Mouse (Mus musculus): ENCODE measurements around the gene Tk1. TPM values are rescaled to one million over a fixed set of nuclear protein-coding genes. Genes with fewer than 3 reads are reported as not detected.

Tk1 gene
- polyA plus RNA-seq (2015; fragmentation: Nextera tagmentation; extraction: Ambion mirVana) = 120 and 128 TPM in 2 replicates

GRCm38 (mm10) chr11:117825333-117826101, at the start of gene Tk1, which contains the start of gene Afmid:
Tk1 (minus strand) TSS chr11:117826092.
Afmid (plus strand) TSS chr11:117825924.
- WGBS = under 1% methylated on average over 34 of the region's 34 CpGs
- Histone ChIP-seq H3K9ac (ENCODE audit: low read length) (peak within 1 kb of the TSS; percentile 77), H3K4me1 (ENCODE audit: control insufficient read depth, insufficient read depth, low read length) (peaks cover 72% of the 10 kb centered on the region), H3K9me3 (replicated peaks; ENCODE audit: control insufficient read depth, low read length) (no peaks in the 10 kb centered on the region), H3K36me3 (ENCODE audit: control insufficient read depth, insufficient read depth, low read length) (no peaks in the 10 kb centered on the region), H3K4me3 (replicated peaks; ENCODE audit: low read length) (peak within 1 kb of the TSS; percentile 55), H3K4me2 (ENCODE audit: low read depth, low read length) (peak within 1 kb of the TSS; percentile 74), H3K27ac (ENCODE audit: low read length) (peak within 1 kb of the TSS; percentile 94), H3K27me3 (ENCODE audit: control insufficient read depth, insufficient read depth, low read length) (no peaks in the 10 kb centered on the region)
- peak; percentile 63; the same call in 1 of the 2 replicates for ATAC-seq (ENCODE audit: insufficient read depth, low FRiP score)

GRCm38 (mm10) chr11:117875681-117876080, 49.8 kb upstream of the Tk1 start:
- H3K27me3 ChIP-seq (ENCODE audit: control insufficient read depth, insufficient read depth, low read length) = no peaks in the 10 kb centered on the region
- no peak overlapping the region for H3K4me2 ChIP-seq (ENCODE audit: low read depth, low read length)
- no peaks in the 10 kb centered on the region for H3K9me3 ChIP-seq (replicated peaks; ENCODE audit: control insufficient read depth, low read length)
- whole genome bisulfite sequencing = 37% methylated on average over 6 of the region's 6 CpGs
- no peak for ATAC-seq (ENCODE audit: insufficient read depth, low FRiP score)
- H3K9ac ChIP-seq (ENCODE audit: low read length) = no peak overlapping the region
- H3K27ac ChIP-seq (ENCODE audit: low read length) = no peak overlapping the region
- no peak overlapping the region for H3K4me3 ChIP-seq (replicated peaks; ENCODE audit: low read length)
- H3K4me1 ChIP-seq (ENCODE audit: control insufficient read depth, insufficient read depth, low read length) = peaks cover 26% of the 10 kb centered on the region
- no peaks in the 10 kb centered on the region for H3K36me3 ChIP-seq (ENCODE audit: control insufficient read depth, insufficient read depth, low read length)

GRCm38 (mm10) chr11:117874419-117874818, 48.5 kb upstream of the Tk1 start:
- no peaks in the 10 kb centered on the region for H3K9me3 ChIP-seq (replicated peaks; ENCODE audit: control insufficient read depth, low read length)
- H3K4me3 ChIP-seq (replicated peaks; ENCODE audit: low read length) = no peak overlapping the region
- no peaks in the 10 kb centered on the region for H3K36me3 ChIP-seq (ENCODE audit: control insufficient read depth, insufficient read depth, low read length)
- no peak overlapping the region for H3K4me2 ChIP-seq (ENCODE audit: low read depth, low read length)
- no peak overlapping the region for H3K27ac ChIP-seq (ENCODE audit: low read length)
- H3K4me1 ChIP-seq (ENCODE audit: control insufficient read depth, insufficient read depth, low read length) = peaks cover 30% of the 10 kb centered on the region
- ATAC-seq (ENCODE audit: insufficient read depth, low FRiP score) = no peak
- 61% methylated on average over 4 of the region's 4 CpGs for WGBS
- H3K27me3 ChIP-seq (ENCODE audit: control insufficient read depth, insufficient read depth, low read length) = no peaks in the 10 kb centered on the region
- H3K9ac ChIP-seq (ENCODE audit: low read length) = no peak overlapping the region

GRCm38 (mm10) chr11:117872861-117873608, 47.1 kb upstream of the Tk1 start, which contains the start of gene Tha1:
Tha1 (minus strand) TSS chr11:117873481.
- H3K27ac ChIP-seq (ENCODE audit: low read length) = no peak within 1 kb of the TSS
- ATAC-seq (ENCODE audit: insufficient read depth, low FRiP score) = peak; percentile 73
- no peaks in the 10 kb centered on the region for H3K36me3 ChIP-seq (ENCODE audit: control insufficient read depth, insufficient read depth, low read length)
- H3K27me3 ChIP-seq (ENCODE audit: control insufficient read depth, insufficient read depth, low read length) = no peaks in the 10 kb centered on the region
- peak within 1 kb of the TSS; percentile 61 for H3K4me3 ChIP-seq (replicated peaks; ENCODE audit: low read length)
- H3K9me3 ChIP-seq (replicated peaks; ENCODE audit: control insufficient read depth, low read length) = no peaks in the 10 kb centered on the region
- WGBS = 2% methylated on average over 51 of the region's 51 CpGs
- H3K4me1 ChIP-seq (ENCODE audit: control insufficient read depth, insufficient read depth, low read length) = peaks cover 19% of the 10 kb centered on the region
- H3K4me2 ChIP-seq (ENCODE audit: low read depth, low read length) = peak within 1 kb of the TSS; percentile 91
- peak within 1 kb of the TSS; percentile 79 for H3K9ac ChIP-seq (ENCODE audit: low read length)

- no peaks in the 10 kb centered on the region for H3K36me3 ChIP-seq (ENCODE audit: control insufficient read depth, insufficient read depth, low read length)
- no peaks in the 10 kb centered on the region for H3K27me3 ChIP-seq (ENCODE audit: control insufficient read depth, insufficient read depth, low read length)
- WGBS = 54% methylated on average over 12 of the region's 12 CpGs
- no peak overlapping the region for H3K27ac ChIP-seq (ENCODE audit: low read length)
- no peak overlapping the region; the same call in 1 of the 2 replicates for H3K9ac ChIP-seq (ENCODE audit: low read length)
- peaks cover 18% of the 10 kb centered on the region for H3K4me1 ChIP-seq (ENCODE audit: control insufficient read depth, insufficient read depth, low read length)
- no peak for ATAC-seq (ENCODE audit: insufficient read depth, low FRiP score)
- no peaks in the 10 kb centered on the region for H3K9me3 ChIP-seq (replicated peaks; ENCODE audit: control insufficient read depth, low read length)
- no peak overlapping the region for H3K4me3 ChIP-seq (replicated peaks; ENCODE audit: low read length)
- peak overlapping the region; percentile 91; the same call in 1 of the 2 replicates for H3K4me2 ChIP-seq (ENCODE audit: low read depth, low read length)
Measured at GRCm38 (mm10) chr11:117871911-117872584, 46.2 kb upstream of the Tk1 start.

GRCm38 (mm10) chr11:117871376-117871775, 45.5 kb upstream of the Tk1 start:
- WGBS = 70% methylated on average over 5 of the region's 5 CpGs
- no peaks in the 10 kb centered on the region for H3K36me3 ChIP-seq (ENCODE audit: control insufficient read depth, insufficient read depth, low read length)
- no peak overlapping the region for H3K4me2 ChIP-seq (ENCODE audit: low read depth, low read length)
- H3K9ac ChIP-seq (ENCODE audit: low read length) = no peak overlapping the region
- no peak for ATAC-seq (ENCODE audit: insufficient read depth, low FRiP score)
- H3K9me3 ChIP-seq (replicated peaks; ENCODE audit: control insufficient read depth, low read length) = no peaks in the 10 kb centered on the region
- no peaks in the 10 kb centered on the region for H3K27me3 ChIP-seq (ENCODE audit: control insufficient read depth, insufficient read depth, low read length)
- H3K27ac ChIP-seq (ENCODE audit: low read length) = no peak overlapping the region
- H3K4me3 ChIP-seq (replicated peaks; ENCODE audit: low read length) = no peak overlapping the region
- H3K4me1 ChIP-seq (ENCODE audit: control insufficient read depth, insufficient read depth, low read length) = peaks cover 18% of the 10 kb centered on the region

- peak overlapping the region; percentile 52 for H3K9ac ChIP-seq (ENCODE audit: low read length)
- ATAC-seq (ENCODE audit: insufficient read depth, low FRiP score) = peak; percentile 26; the same call in 1 of the 2 replicates
- H3K27me3 ChIP-seq (ENCODE audit: control insufficient read depth, insufficient read depth, low read length) = no peaks in the 10 kb centered on the region
- 36% methylated on average over 12 of the region's 12 CpGs for WGBS
- H3K9me3 ChIP-seq (replicated peaks; ENCODE audit: control insufficient read depth, low read length) = no peaks in the 10 kb centered on the region
- H3K27ac ChIP-seq (ENCODE audit: low read length) = no peak overlapping the region
- no peak overlapping the region for H3K4me3 ChIP-seq (replicated peaks; ENCODE audit: low read length)
- no peak overlapping the region for H3K4me2 ChIP-seq (ENCODE audit: low read depth, low read length)
- no peaks in the 10 kb centered on the region for H3K36me3 ChIP-seq (ENCODE audit: control insufficient read depth, insufficient read depth, low read length)
- peaks cover 23% of the 10 kb centered on the region for H3K4me1 ChIP-seq (ENCODE audit: control insufficient read depth, insufficient read depth, low read length)
Measured at GRCm38 (mm10) chr11:117870688-117871365, 44.9 kb upstream of the Tk1 start.

GRCm38 (mm10) chr11:117865988-117866387, 40.1 kb upstream of the Tk1 start:
- H3K4me2 ChIP-seq (ENCODE audit: low read depth, low read length) = no peak overlapping the region
- no peak overlapping the region for H3K27ac ChIP-seq (ENCODE audit: low read length)
- no peak for ATAC-seq (ENCODE audit: insufficient read depth, low FRiP score)
- no peak overlapping the region; the same call in 1 of the 2 replicates for H3K9ac ChIP-seq (ENCODE audit: low read length)
- 49% methylated on average over 6 of the region's 6 CpGs for whole genome bisulfite sequencing
- peaks cover 18% of the 10 kb centered on the region for H3K4me1 ChIP-seq (ENCODE audit: control insufficient read depth, insufficient read depth, low read length)
- H3K4me3 ChIP-seq (replicated peaks; ENCODE audit: low read length) = no peak overlapping the region
- peaks cover 5% of the 10 kb centered on the region for H3K27me3 ChIP-seq (ENCODE audit: control insufficient read depth, insufficient read depth, low read length)
- no peaks in the 10 kb centered on the region for H3K36me3 ChIP-seq (ENCODE audit: control insufficient read depth, insufficient read depth, low read length)
- no peaks in the 10 kb centered on the region for H3K9me3 ChIP-seq (replicated peaks; ENCODE audit: control insufficient read depth, low read length)

Data from stomach, embryonic 16.5 days (tissue).